8 mouse cellular contexts compared by ENCODE assay signal in genomic region chr7:82119266-82119665, GRCm38 (mm10). TPM values are rescaled to one million over a fixed set of nuclear protein-coding genes. Genes with fewer than 3 reads are reported as not detected.
DNase-seq lines count a peak whose midpoint lies in the region; ATAC-seq and TF ChIP-seq lines count a peak whose summit lies in the region.

No protein-coding gene starts in this region.

- no peaks in the 10 kb centered on the region for H3K4me1 ChIP-seq in forebrain, postnatal 0 days (ENCODE audit: insufficient read depth)

- peak; percentile 86 for DNase-seq in R1 (ENCODE audit: low read depth, low spot score)
- DNase-seq in cerebellum, adult 18-20 months, result peak; percentile 55 to 73
- DNase-seq in forebrain, postnatal 0 days, result peak; percentile 91
- DNase-seq in induced T-regulatory cell, adult 2 months (ENCODE audit: low read depth), result peak; percentile 78
- peak; percentile 83 to 89 for DNase-seq in left cerebral cortex, adult 18-20 months (ENCODE audit: low spot score in 2 of 2)
- peak; percentile 94 for DNase-seq in mesoderm, embryonic 11.5 days (ENCODE audit: low read depth, low spot score)
- peak; percentile 91 for DNase-seq in right cerebral cortex, postnatal 4 days

- no peaks in the 10 kb centered on the region for H3K27me3 ChIP-seq in forebrain, postnatal 0 days (ENCODE audit: insufficient read depth, low read length)

- no peak overlapping the region for H3K9ac ChIP-seq in forebrain, postnatal 0 days

- ATAC-seq in forebrain, postnatal 0 days, result peak; percentile 86
- ATAC-seq in inflammation-experienced regulatory T-cells, adult 6 months, result no peak

- peak; percentile 87 for TF ChIP-seq CTCF in forebrain, postnatal 0 days (IDR thresholded peaks at IDR 0.05; ENCODE audit: low read depth)

- no peaks in the 10 kb centered on the region for H3K36me3 ChIP-seq in forebrain, postnatal 0 days (ENCODE audit: insufficient read depth)

- H3K4me3 ChIP-seq in forebrain, postnatal 0 days (ENCODE audit: low read depth, low read length), result no peak overlapping the region

- WGBS in forebrain, postnatal 0 days, result 8% methylated on average over 2 of the region's 2 CpGs

- H3K4me2 ChIP-seq in forebrain, postnatal 0 days (ENCODE audit: low read depth), result no peak overlapping the region

- no peak overlapping the region for H3K27ac ChIP-seq in forebrain, postnatal 0 days (ENCODE audit: low read depth, low read length)

- no peaks in the 10 kb centered on the region for H3K9me3 ChIP-seq in forebrain, postnatal 0 days (ENCODE audit: low read length)

RNA-seq across cellular contexts. Expression of gene Sh3gl3, which starts 54.4 kb away (rescaled TPM):
- total RNA-seq in forebrain, postnatal 0 days (2014; rRNA removed), result 72.2 and 75.3 TPM in 2 replicates
- polyA plus RNA-seq in forebrain, postnatal 0 days (2015; fragmentation: Nextera tagmentation; extraction: Ambion mirVana), result 89.4 and 101 TPM in 2 replicates
- total RNA-seq in left cerebral cortex, adult 18-20 months (2021), result 10 to 100 TPM; 41.9 to 49.7 TPM
- polyA plus RNA-seq in inflammation-experienced regulatory T-cells, adult 6 months (2017; shearing (Covaris generic)), result 1 to 10 TPM; 2.4 to 5.6 (median 4.0) TPM
